Comparison of ENCODE assay signal across 21 mouse cellular contexts in the genomic region with DNA sequence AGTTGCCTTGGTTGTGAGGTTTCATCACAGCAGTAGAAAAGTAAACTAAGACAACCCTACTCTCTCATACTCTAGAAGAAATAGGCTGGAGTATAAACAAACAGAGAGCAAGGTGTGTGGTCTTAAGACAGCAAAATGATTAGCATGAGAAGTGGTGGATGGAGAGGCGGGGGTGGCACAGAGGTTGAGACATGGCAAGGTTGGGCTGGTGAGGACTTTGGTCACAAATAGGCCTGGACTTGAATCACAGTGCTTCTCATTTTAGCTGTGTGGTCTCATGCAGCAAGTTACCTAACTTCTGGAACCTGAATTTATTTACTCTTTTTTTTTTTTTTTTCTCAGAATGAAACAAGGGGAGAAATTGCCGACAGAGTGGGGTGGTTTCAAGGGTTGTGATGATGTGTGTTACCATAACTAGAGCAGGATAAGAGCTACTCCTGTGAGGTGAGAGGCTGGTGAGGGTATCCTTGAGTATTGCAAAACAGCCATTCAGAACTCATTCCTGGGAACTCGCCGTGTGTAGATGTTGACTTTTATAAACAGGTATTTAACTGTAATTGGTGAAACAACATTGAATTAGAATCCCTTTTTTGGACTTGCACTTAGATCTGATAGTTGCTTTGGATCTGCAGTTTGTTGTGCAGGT.
"Had no signal": no experiment of that assay in that cellular context is flagged by ENCODE, and none has a peak within 500 bp of the region (broad histone marks: within the 10 kb centered on the region; RNA-seq: fewer than 3 reads in every experiment).

No protein-coding gene starts in this region.

- ATAC-seq: hindbrain, postnatal 0 days; inflammation-experienced regulatory T-cells, adult 6 months; intestine, embryonic 16.5 days; midbrain, embryonic 15.5 days had no signal

- H3K27ac ChIP-seq: hindbrain, postnatal 0 days; kidney, postnatal 0 days; left cerebral cortex, adult 2 months; limb, embryonic 12.5 days; limb, embryonic 15.5 days; liver, embryonic 13.5 days; lung, embryonic 15.5 days; midbrain, embryonic 12.5 days; midbrain, embryonic 15.5 days; stomach, postnatal 0 days had no signal

- DNase-seq: kidney, adult 18-20 months; kidney, postnatal 25 days; layer of hippocampus, postnatal 36 days; left cerebral cortex, postnatal 4 days; liver, embryonic 13.5 days; right cerebral cortex, adult 18-20 months; right cerebral cortex, postnatal 14 days; right cerebral cortex, postnatal 4 days; thymus, adult 2 months; thymus, postnatal 25 days had no signal

- H3K9me3 ChIP-seq: limb, embryonic 12.5 days; limb, embryonic 15.5 days; liver, embryonic 13.5 days; lung, embryonic 15.5 days; midbrain, embryonic 12.5 days; midbrain, embryonic 15.5 days had no signal

- H3K4me2 ChIP-seq: limb, embryonic 12.5 days; limb, embryonic 15.5 days; liver, embryonic 13.5 days; lung, embryonic 15.5 days; midbrain, embryonic 12.5 days; midbrain, embryonic 15.5 days had no signal

- H3K9ac ChIP-seq: limb, embryonic 12.5 days; limb, embryonic 15.5 days; liver, embryonic 13.5 days; lung, embryonic 15.5 days; midbrain, embryonic 12.5 days; midbrain, embryonic 15.5 days had no signal

- H3K4me3 ChIP-seq: left cerebral cortex, adult 2 months; limb, embryonic 12.5 days; limb, embryonic 15.5 days; liver, embryonic 13.5 days; lung, embryonic 15.5 days; midbrain, embryonic 12.5 days; midbrain, embryonic 15.5 days had no signal

- H3K27me3 ChIP-seq: limb, embryonic 12.5 days; limb, embryonic 15.5 days; liver, embryonic 13.5 days; lung, embryonic 15.5 days; midbrain, embryonic 12.5 days; midbrain, embryonic 15.5 days had no signal
